Comparison of ENCODE assay signal across 8 mouse cellular contexts in genomic region chr16:30058974-30059717, GRCm38 (mm10). TPM values are rescaled to one million over a fixed set of nuclear protein-coding genes. Genes with fewer than 3 reads are reported as not detected.
A peak's percentile ranks its signal among the peaks of the same experiment; 100 is the strongest.
DNase-seq lines count a peak whose midpoint lies in the region; ATAC-seq and TF ChIP-seq lines count a peak whose summit lies in the region.
"Had no signal": no experiment of that assay in that cellular context is flagged by ENCODE, and none has a peak within 500 bp of the region (broad histone marks: within the 10 kb centered on the region; RNA-seq: fewer than 3 reads in every experiment).

No protein-coding gene starts in this region.

- TF ChIP-seq CTCF in intestine, postnatal 0 days (IDR thresholded peaks at IDR 0.05; ENCODE audit: low read depth), result no peak
- no peak for TF ChIP-seq CTCF in small intestine, adult 2 months (IDR thresholded peaks at IDR 0.05; ENCODE audit: extremely low read depth, insufficient read length, insufficient replicate concordance, low read depth, low read length)

- WGBS in intestine, postnatal 0 days, result 17% methylated on average over 9 of the region's 9 CpGs
- WGBS in limb, embryonic 12.5 days, result 13% methylated on average over 9 of the region's 9 CpGs
- WGBS in small intestine, adult 2 months, result 16% methylated on average over 9 of the region's 9 CpGs

- H3K27me3 ChIP-seq in intestine, postnatal 0 days (replicated peaks; ENCODE audit: control insufficient read depth, insufficient read depth, low read length), result no peaks in the 10 kb centered on the region
- H3K27me3 ChIP-seq in limb, embryonic 12.5 days, result peaks cover 14% of the 10 kb centered on the region
- H3K27me3 ChIP-seq in small intestine, adult 2 months (ENCODE audit: control insufficient read depth, insufficient read depth, low read length), result no peaks in the 10 kb centered on the region

- no peak overlapping the region for H3K9ac ChIP-seq in intestine, postnatal 0 days (ENCODE audit: low read depth, low read length)
- no peak overlapping the region for H3K9ac ChIP-seq in limb, embryonic 12.5 days (replicated peaks)

- H3K4me2 ChIP-seq in intestine, postnatal 0 days (replicated peaks; ENCODE audit: low read depth), result peak overlapping the region; percentile 13; the same call in 1 of the 2 replicates
- peak overlapping the region; percentile 24 for H3K4me2 ChIP-seq in limb, embryonic 12.5 days

- TF ChIP-seq POLR2A in small intestine, adult 2 months (IDR thresholded peaks at IDR 0.05; ENCODE audit: low read depth, low read length), result no peak

- peak; percentile 51 for DNase-seq in MN1 (ENCODE audit: low spot score)
- DNase-seq in brain, adult 2 months (ENCODE audit: low read depth, low spot score), result peak; percentile 76
- peak; percentile 98 for DNase-seq in heart, adult 11 months

- H3K4me1 ChIP-seq in intestine, postnatal 0 days (replicated peaks; ENCODE audit: control insufficient read depth, insufficient read depth, low read length), result peaks cover 25% of the 10 kb centered on the region
- H3K4me1 ChIP-seq in limb, embryonic 12.5 days (replicated peaks), result peaks cover 58% of the 10 kb centered on the region
- H3K4me1 ChIP-seq in small intestine, adult 2 months (ENCODE audit: control insufficient read depth, insufficient read depth, insufficient read length, low read length), result peaks cover 33% of the 10 kb centered on the region

- H3K27ac ChIP-seq in intestine, postnatal 0 days (ENCODE audit: low read depth, low read length), result no peak overlapping the region
- H3K27ac ChIP-seq in limb, embryonic 12.5 days, result peak overlapping the region; percentile 53
- 0 out of 2 replicates have a peak overlapping the region, but pooled peaks have one; percentile 0 for H3K27ac ChIP-seq in small intestine, adult 2 months (ENCODE audit: insufficient read depth, low read depth, low read length)
- H3K27ac ChIP-seq: macrophage had no signal

- H3K4me3 ChIP-seq in intestine, postnatal 0 days (ENCODE audit: low read depth, low read length), result no peak overlapping the region
- no peak overlapping the region for H3K4me3 ChIP-seq in limb, embryonic 12.5 days (replicated peaks)
- no peak overlapping the region for H3K4me3 ChIP-seq in small intestine, adult 2 months (ENCODE audit: low read depth, low read length)

- no peaks in the 10 kb centered on the region for H3K9me3 ChIP-seq in intestine, postnatal 0 days (ENCODE audit: control insufficient read depth)
- H3K9me3 ChIP-seq in limb, embryonic 12.5 days, result no peaks in the 10 kb centered on the region

- ATAC-seq in intestine, postnatal 0 days, result no peak
- peak; percentile 71; the same call in 1 of the 2 replicates for ATAC-seq in limb, embryonic 12.5 days (ENCODE audit: insufficient number of reproducible peaks, insufficient read depth, low FRiP score, low TSS enrichment, low read depth)
- no peak for ATAC-seq in inflammation-experienced regulatory T-cells, adult 6 months

- no peaks in the 10 kb centered on the region for H3K36me3 ChIP-seq in intestine, postnatal 0 days (ENCODE audit: control insufficient read depth, insufficient read depth)
- H3K36me3 ChIP-seq in limb, embryonic 12.5 days, result no peaks in the 10 kb centered on the region
- H3K36me3 ChIP-seq in small intestine, adult 2 months (ENCODE audit: control insufficient read depth, insufficient read depth, low read length), result no peaks in the 10 kb centered on the region

RNA-seq across cellular contexts. Expression of gene Hes1, which starts 5.0 kb away (rescaled TPM):
- polyA plus RNA-seq in intestine, postnatal 0 days (2015; fragmentation: Nextera tagmentation; extraction: Ambion mirVana), result 44.0 and 52.9 TPM in 2 replicates
- polyA plus RNA-seq in limb, embryonic 12.5 days (2016; fragmentation: Nextera tagmentation; extraction: Ambion mirVana), result 74.9 and 76.9 TPM in 2 replicates
- 135 and 295 TPM in 2 replicates for polyA plus RNA-seq in small intestine, adult 2 months (2012; rRNA removed)
- polyA plus RNA-seq in inflammation-experienced regulatory T-cells, adult 6 months (2017; shearing (Covaris generic)), result under 1 TPM in 1 of 3 experiments, not detected in 2; 0.40 TPM
- polyA plus RNA-seq: macrophage had no signal

Comparison
In these comparisons a context has a peak if more than half of its experiments do, and no peak if none do; other contexts are left out.
1. RNA of gene Hes1, which starts 5.0 kb away (polyA plus RNA-seq): 135 to 295 TPM in small intestine, adult 2 months, 74.9 to 76.9 TPM in limb, embryonic 12.5 days and 44.0 to 52.9 TPM in intestine, postnatal 0 days; 0.40 TPM in inflammation-experienced regulatory T-cells, adult 6 months; every median in the first group is over 10 times any median in the second.
2. Peak in every context shown above with its lines, with median percentiles within 50 percentile points of each other: DNase-seq.